Mouse (Mus musculus): ENCODE measurements around the gene Rapgef4.

- no peak for TF ChIP-seq CTCF (IDR thresholded peaks at IDR 0.05)
- no peak for TF ChIP-seq EP300 (IDR thresholded peaks at IDR 0.05; ENCODE audit: insufficient read depth, low read depth, low read length)
Observed at GRCm38 (mm10) chr2:72178515-72178914, 197.5 kb downstream of the Rapgef4 start.

Data from heart, adult 2 months (tissue).